Mouse (Mus musculus) B cell, adult 67 days (primary cell): ENCODE results near the gene Cbs. TPM values are rescaled to one million over a fixed set of nuclear protein-coding genes. Genes with fewer than 3 reads are reported as not detected.

Source experiments
- total RNA-seq, 2 experiments: library from RNA; stranded (reverse); gene quantifications; 4 replicates each; pipeline ENCODE4 v1.2.4; 2023

The Cbs gene
- under 1 TPM in 1 of 2 experiments, not detected in 1; 0.23 TPM for total RNA-seq

GRCm38 (mm10) chr17:31636942-31637811 lies at the start of gene Cbs:
Gene Cbs (minus strand): TSS chr17:31637238.

GRCm38 (mm10) chr17:31677507-31677906 lies 40.5 kb upstream of the Cbs start, which contains the start of gene Cryaa:
Gene Cryaa (plus strand): TSS chr17:31677807.

GRCm38 (mm10) chr17:31658468-31659185 lies 21.6 kb upstream of the Cbs start, which contains the start of gene U2af1:
Gene U2af1 (minus strand): TSS chr17:31658892.

DNA sequence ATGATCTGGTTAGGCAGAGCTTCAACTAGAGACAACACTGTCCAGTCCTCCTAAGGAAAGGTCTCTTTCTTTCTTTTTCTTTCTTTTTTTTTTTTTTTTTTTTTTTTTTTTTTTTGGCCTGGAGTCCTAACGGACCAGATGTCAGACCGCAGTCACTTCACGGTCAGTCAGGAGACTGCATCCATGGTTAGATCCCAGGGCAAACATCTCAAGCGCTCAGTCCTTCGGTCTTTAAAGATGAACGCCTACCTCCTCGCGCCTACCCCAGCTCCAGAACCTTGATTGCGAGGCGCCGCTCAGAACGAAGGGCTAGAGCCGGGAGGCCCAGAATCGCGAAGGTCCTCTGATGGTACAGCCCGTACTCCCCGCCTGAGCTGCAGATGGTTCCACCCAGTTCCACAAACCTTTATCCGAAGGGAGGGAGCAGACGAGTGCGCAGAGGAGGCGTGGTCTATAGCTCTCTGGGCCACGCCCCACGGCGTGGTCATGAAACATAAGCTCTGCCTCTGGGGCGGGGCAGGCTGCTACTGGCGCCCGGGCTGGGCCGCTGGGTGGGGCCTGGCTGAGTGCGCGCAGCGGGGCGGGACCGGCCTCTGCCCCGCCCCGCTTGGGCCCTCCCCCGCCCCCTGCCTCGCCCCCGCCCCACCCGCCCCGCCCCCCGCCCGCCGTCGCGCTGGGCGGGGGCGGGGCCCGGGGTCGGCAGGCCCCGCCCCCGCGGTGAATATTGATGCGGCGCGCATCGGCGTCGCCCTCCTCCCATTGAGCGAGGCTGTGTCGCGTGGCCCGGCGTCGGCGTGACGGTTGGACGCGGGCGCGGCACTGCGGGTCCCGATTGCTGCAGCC lies 72.8 kb downstream of the Cbs start, which contains the start of gene Pknox1:
Gene Pknox1 (plus strand): TSS at position 720 of the 843 bp plus-strand sequence.

Other genes with a start within 250 kb of the Cbs start
- gene Wdr4, start 117.3 kb downstream of the Cbs start, total RNA-seq: 10 to 100 TPM; 29.8 to 33.8 TPM
- 100 to 1,000 TPM in 1 of 2 experiments, 10 to 100 TPM in 1; 73.5 to 102 TPM for gene Ndufv3, start 117.1 kb downstream of the Cbs start, total RNA-seq
- 10 to 100 TPM; 33.2 to 37.4 TPM for gene Pknox1, start 72.5 kb downstream of the Cbs start, total RNA-seq
- 100 to 1,000 TPM; 304 to 307 TPM for gene U2af1, start 21.7 kb upstream of the Cbs start, total RNA-seq
- gene Cryaa, start 40.6 kb upstream of the Cbs start, total RNA-seq: not detected
- gene Sik1, start 218.6 kb upstream of the Cbs start, total RNA-seq: 100 to 1,000 TPM; 336 to 595 TPM